Mouse (Mus musculus) bone marrow macrophage, adult 2 months (primary cell): Measurements from ENCODE around the gene Gins1.

Experiments
- CTCF ChIP-seq: IDR thresholded peaks from 2 replicates; pipeline ENCODE4 v1.5.1; 2012; ENCODE audit warnings: low read depth, mild to moderate bottlenecking, low read length, moderate library complexity
- POLR2A ChIP-seq: IDR thresholded peaks from 2 replicates; pipeline ENCODE4 v1.6.1; 2012; ENCODE audit warnings: mild to moderate bottlenecking, low read depth, low read length, borderline replicate concordance

DNA sequence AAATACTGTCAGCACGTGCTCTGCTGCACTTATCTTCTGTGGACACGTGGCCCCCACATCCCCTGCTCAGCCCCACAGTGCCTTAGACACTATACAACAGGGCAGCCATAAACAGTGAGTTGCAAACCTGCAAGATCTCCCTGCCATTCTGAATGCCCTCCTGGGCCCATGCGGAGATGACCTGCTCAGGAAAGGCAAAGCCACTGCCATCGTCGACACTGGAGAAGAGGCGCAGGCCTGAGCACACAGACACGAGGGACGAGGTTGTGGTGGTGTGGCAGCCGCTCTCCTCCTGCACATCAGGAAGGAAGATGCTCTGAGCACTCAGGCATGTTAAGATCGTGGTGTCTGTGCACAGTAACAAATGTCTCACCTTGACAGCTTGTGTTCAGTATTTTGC, 60.8 kb downstream of the Gins1 start:
- TF ChIP-seq CTCF (no peak), POLR2A (no peak)
